Mouse (Mus musculus) thymus, adult 2 months (tissue): Measurements from ENCODE around the gene Galnt7.

Experiments
- CTCF ChIP-seq: fragments of 200-500 bp; IDR thresholded peaks from 2 replicates; pipeline ENCODE4 v1.5.1; 2012; ENCODE audit warnings: mild to moderate bottlenecking, control low read depth, low read length, moderate library complexity, borderline replicate concordance; ENCODE audit not compliant: control insufficient read depth, poor library complexity, insufficient read depth; ENCODE audit errors: extremely low read depth
- POLR2A ChIP-seq: fragments of 200-500 bp; IDR thresholded peaks from 2 replicates; pipeline ENCODE4 v1.6.1; 2012; ENCODE audit warnings: mild to moderate bottlenecking, low read length, control low read depth, moderate library complexity; ENCODE audit not compliant: control insufficient read depth, poor library complexity, insufficient read depth; ENCODE audit errors: extremely low read depth

DNA sequence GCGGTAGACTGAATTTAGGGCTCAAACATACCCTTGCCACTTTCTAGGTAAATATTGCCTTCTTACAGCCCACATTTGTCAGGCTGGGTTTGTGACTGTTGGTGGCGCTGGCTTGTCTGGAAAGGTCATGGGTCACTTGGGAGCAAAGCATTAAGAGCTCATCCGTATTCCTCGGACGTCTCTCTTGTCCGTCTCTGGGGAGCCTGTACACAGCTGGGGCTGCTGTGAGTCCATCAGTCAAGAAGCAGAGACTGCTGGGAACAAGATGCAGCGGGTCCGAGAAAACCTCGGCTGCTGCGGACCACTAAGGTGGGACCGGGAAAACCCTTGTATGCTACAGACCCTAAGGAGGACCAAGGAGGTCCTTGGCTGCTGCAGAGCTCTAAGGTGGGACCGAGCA lies 105.3 kb downstream of the Galnt7 start:
- TF ChIP-seq CTCF (no peak), POLR2A (no peak)
